Mouse (Mus musculus): Measurements from ENCODE around the gene Slc35f5. TPM values are rescaled to one million over a fixed set of nuclear protein-coding genes. Genes with fewer than 3 reads are reported as not detected.

Slc35f5 gene
- total RNA-seq, 2 experiments from 2014 or later, result 23.6 to 26.4 TPM

DNA sequence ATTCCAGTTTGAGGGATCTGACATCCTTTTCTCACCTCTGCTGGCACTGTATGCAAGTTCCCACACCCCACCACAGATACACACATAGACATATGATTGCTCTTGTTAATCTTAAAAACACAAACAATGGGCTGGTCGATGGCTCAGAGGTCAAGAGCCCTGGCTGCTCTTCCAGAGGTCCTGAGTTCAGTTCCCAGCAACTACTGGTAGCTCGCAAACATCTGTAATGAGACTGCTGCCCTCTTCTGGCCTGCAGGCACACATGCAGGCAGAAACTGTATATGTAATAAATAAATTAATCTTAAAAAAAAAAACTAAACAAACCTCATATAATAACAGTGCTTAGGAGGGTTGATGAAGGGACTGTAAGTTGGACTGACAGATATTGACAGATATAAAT is 13.8 kb downstream of the Slc35f5 start:
- no peak for DNase-seq

DNA sequence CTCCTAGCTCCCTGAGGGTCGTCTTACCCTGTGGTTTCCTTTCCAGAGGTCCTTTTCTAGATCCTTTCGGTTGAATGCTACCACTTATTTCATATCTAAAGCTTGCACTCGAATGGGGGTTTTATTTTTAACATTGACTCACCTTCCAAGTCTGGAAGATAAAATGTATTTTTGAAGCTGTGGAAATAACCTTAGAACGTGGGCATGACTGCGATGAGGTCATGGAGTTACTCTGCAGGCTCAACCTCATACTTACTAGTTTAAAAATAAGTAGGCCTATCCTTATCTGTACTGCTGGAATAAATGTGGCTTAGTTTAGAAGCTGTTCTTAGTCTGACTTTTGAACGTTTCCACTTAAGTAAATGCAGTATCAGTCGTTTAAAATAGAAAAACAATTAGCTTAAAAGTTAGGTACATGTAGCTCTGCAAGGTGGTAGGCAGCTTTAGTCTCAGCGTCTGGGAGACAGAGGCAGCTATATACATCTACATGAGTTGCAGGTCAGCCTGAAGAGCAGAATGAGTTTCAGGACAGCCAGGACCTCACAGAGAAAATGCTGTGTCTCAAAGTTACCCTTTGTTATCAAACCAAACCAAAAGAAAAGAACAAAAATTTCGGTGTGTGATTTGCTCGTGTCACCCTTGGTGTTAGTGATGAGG is 15.2 kb downstream of the Slc35f5 start:
- DNase-seq, result no peak

DNA sequence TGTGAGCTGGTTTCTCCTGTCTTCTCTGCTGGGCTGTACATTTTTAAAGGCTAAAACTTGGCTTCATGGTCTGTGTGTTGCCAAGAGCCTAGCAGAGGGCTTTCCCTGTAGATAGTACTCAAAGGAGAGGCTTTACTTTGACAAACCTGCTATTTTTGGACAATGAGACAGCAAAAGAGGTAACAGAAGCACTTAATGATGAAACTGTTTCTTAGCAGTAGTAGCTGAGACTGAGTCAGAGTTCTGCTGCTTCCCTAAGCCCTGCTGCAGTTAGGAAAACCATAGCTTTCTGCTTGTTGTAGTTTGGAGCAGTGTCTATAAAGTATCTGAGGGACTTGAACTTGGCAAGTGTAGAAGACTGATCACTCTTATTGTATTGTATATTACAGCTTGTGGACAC is 16.6 kb downstream of the Slc35f5 start:
- DNase-seq, result no peak

DNA sequence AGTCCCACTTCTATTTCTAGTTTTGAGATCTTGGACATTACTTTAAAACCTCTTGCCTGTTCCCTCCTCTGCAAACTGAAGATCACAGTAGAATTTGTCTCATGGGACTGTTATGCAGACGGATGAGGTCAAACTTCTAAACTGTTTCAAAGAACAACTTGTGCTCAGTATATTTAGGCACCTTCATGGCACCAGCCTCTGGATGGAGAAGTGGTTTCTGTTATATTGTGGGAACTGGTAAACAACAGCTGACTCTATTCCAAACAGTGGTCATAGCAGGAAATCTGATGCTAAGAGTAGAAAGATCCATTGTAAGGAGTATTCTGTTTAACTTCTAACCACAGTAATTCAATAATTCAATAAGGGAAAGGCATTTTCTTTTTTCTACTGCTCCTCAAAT is 17.7 kb downstream of the Slc35f5 start:
- no peak for DNase-seq

GRCm38 (mm10) chr1:125581134-125581533 is 20.7 kb downstream of the Slc35f5 start:
- no peak for DNase-seq

DNA sequence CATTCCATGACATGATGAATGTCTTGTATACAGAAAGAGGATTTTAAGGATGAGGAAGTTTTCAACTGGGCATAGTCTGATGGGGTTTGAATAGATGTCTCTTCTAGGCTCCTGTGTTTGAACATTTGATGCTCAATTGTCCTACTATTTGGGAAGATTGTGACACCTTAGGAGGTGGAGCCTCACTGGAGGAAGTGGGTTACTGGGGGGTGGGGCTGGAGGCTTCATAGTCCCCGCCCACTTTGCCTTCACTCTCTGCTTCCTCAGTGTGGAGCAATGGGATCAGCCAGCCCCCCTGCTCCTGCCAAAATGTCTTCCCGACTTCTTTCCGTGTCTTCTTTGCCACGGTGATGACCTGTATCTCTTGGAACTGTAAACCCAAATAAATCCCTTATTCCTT is 43.2 kb downstream of the Slc35f5 start:
- DNase-seq, result no peak

DNA sequence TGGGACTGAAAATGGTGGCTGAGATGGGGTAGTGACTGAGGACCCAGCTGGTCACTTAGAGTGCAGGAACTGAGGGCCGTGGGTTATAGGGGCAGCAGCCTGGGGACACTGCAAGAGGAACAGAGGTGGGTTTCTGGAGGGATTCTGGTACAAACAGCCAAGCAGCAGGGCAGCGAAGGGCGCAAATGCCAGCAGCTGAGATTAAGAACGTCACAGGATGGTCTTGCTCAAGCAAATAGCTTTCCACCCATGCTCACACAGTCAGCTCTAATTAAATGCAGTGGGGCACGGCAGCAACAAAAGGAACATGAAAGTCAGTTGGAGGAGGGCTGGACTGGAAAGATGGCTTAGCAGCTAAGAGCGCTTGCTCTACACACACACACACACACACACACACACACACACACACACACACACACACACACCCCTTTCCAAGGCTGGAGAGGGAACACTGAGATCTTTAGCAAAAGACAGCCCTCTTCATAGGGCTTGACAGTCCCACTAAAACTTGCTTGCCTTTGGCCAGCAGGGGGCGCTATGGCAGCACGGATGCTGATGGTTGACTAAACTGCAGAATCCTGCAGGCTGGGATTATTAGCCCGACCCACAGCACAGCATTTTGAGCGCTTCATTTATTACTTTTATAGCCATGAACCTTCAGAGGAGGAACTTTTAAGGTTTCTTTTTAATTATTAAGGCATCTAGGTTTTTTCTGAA is 46.9 kb downstream of the Slc35f5 start:
- peak; percentile 94 for DNase-seq

DNA sequence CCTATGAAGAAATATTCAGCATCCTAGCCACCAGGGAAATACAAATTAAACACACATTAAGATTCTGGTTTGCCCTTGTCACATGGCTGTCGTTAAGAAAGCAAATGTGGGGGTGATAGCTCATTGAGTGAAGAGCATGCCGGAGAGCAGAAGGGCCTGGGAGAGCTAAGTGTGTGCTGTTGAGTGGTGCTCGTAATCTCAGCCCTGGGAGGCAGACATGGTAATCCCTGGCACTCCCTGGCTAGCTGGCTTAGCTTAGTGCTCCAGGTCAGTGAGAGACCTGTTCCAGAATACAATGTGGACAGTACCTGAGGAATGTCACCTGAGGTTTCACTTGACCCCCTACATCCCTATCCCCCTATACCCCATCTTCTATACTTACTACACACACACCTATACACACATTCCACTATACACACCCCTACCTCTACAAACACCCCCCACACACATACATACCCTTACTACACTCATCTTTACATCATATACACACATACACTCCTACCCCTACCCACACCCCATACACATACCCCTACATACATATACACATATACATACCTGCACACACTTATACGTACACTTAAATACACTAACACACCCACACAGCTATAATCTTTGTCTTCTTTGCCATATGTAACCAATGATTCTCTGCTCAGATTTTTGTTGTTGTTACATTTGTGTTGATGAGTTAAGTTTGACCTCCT is 64.1 kb downstream of the Slc35f5 start:
- no peak for DNase-seq

- peak; percentile 19 for DNase-seq
Observed at GRCm38 (mm10) chr1:125639501-125640253, 79.3 kb downstream of the Slc35f5 start.

DNA sequence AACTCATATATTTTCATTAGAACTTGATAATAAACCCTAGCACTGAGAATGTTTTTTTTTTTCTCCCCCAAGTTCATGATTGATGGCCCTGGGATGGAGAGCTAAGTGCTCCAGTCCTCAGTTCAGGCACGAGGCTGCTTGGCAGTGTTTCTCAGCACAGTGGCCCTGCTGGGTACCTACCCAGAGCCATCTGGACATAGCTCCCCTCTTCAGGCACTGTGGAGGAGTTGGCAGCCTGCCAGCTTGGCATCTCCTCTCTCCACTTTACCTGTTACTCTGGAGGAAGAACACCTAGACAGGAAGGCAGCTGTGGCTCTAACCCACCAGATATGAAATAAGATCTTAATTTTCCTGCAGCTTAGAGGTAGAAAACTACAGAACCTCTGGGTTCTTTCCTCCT is 83.2 kb downstream of the Slc35f5 start:
- DNase-seq, result no peak

Other genes starting within 250 kb of the Slc35f5 start
- 10 to 100 TPM; 83.7 to 94.4 TPM for gene Actr3, start 124.9 kb upstream of the Slc35f5 start, total RNA-seq (2021)
- gene Gpr39, start 116.4 kb downstream of the Slc35f5 start, total RNA-seq (2021), result under 1 TPM; 0.14 to 0.34 TPM